Mouse (Mus musculus): Measurements from ENCODE around the gene Pop5. TPM values are rescaled to one million over a fixed set of nuclear protein-coding genes. Genes with fewer than 3 reads are reported as not detected.

The Pop5 gene
- polyA plus RNA-seq, 1 experiment from 2014 or later = 161 TPM

DNA sequence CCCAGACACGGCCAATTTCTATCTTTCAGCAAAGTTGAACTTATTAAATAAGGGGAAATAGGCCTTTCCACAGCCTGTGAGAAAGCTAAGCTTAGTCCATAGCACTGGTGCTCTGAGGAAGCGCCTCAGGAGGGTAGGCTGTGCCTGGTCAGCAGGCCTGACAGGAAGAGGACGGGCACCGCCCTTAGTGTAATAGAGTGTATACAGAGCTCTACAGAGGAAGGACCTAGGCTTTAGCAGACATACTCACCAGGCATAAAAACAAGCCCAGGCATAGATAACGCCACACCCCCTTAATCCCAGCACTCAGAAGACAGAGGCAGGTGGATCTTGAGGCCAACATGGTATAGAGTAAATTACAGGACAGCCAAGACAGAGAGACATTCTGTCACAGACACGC, 24.7 kb downstream of the Pop5 start:
- Histone ChIP-seq H3K4me2 (ENCODE audit: low read length) (no peak overlapping the region), H3K27me3 (ENCODE audit: insufficient read depth, low read length) (no peaks in the 10 kb centered on the region)

DNA sequence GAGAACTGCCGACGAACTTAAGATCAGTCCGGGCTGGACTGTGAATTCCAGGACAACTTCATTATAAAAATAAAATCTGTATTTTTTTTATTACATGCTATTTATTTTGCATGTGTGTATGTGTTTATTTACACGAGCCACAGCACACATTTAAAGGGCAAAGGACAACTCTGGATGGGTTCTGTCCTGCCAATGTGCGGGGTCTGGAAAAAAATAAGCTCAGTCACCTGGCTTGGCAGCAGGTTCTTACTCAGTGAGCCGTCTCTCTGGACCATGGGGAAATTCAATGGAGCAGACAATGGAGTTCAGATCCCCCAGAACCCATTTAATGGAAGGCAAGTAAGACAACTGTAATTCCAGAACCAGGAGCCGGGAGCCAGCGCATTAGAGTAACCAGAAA, 25.5 kb downstream of the Pop5 start:
- no peak overlapping the region for H3K27ac ChIP-seq
- peaks cover 31% of the 10 kb centered on the region for H3K36me3 ChIP-seq (ENCODE audit: insufficient read depth, low read length)
- WGBS = 83% methylated on average over 8 of the region's 8 CpGs
- H3K4me3 ChIP-seq (replicated peaks; ENCODE audit: low read depth, low read length) = no peak overlapping the region
- TF ChIP-seq CTCF (IDR thresholded peaks at IDR 0.05; ENCODE audit: low read depth) = no peak
- H3K4me1 ChIP-seq (replicated peaks; ENCODE audit: insufficient read depth, low read length) = no peaks in the 10 kb centered on the region
- ATAC-seq (replicated peaks; ENCODE audit: low FRiP score, low read depth) (no peak), DNase-seq (ENCODE audit: low spot score) (no peak)
- H3K9ac ChIP-seq (ENCODE audit: low read depth, low read length) = no peak overlapping the region
- no peaks in the 10 kb centered on the region for H3K27me3 ChIP-seq (ENCODE audit: insufficient read depth, low read length)
- no peak overlapping the region for H3K4me2 ChIP-seq (ENCODE audit: low read length)
- H3K9me3 ChIP-seq (replicated peaks; ENCODE audit: low read length) = no peaks in the 10 kb centered on the region

More for the DNA sequence above, 24.7 kb downstream of the Pop5 start:
- WGBS = 85% methylated on average over 6 of the region's 6 CpGs
- Histone ChIP-seq H3K4me1 (replicated peaks; ENCODE audit: insufficient read depth, low read length) (no peaks in the 10 kb centered on the region), H3K9ac (ENCODE audit: low read depth, low read length) (no peak overlapping the region), H3K27ac (no peak overlapping the region), H3K9me3 (replicated peaks; ENCODE audit: low read length) (no peaks in the 10 kb centered on the region), H3K4me3 (replicated peaks; ENCODE audit: low read depth, low read length) (no peak overlapping the region), H3K36me3 (ENCODE audit: insufficient read depth, low read length) (peaks cover 38% of the 10 kb centered on the region)
- ATAC-seq (replicated peaks; ENCODE audit: low FRiP score, low read depth) = no peak
- TF ChIP-seq CTCF (IDR thresholded peaks at IDR 0.05; ENCODE audit: low read depth) = no peak
- no peak for DNase-seq (ENCODE audit: low spot score)

DNA sequence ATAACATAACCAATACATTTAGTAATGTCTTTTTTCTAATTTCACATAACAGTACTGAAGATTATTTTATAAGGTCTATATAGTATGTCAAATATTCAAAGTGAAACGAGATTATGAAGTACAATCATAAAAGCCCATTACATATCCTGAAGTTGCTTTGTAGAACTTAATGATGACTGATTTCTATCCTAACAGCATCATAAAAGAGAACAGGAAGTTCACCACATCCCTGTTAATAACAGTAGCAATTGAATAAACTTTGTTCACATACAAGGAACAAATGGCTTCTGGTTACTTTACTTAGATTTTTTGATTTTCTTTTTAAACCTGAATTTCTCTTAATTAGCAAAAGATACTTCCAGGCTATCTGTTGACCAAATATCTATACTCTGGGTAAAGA, 26.2 kb downstream of the Pop5 start:
- no peak overlapping the region for H3K4me3 ChIP-seq (replicated peaks; ENCODE audit: low read depth, low read length)
- no peak overlapping the region for H3K9ac ChIP-seq (ENCODE audit: low read depth, low read length)
- H3K4me1 ChIP-seq (replicated peaks; ENCODE audit: insufficient read depth, low read length) = no peaks in the 10 kb centered on the region
- TF ChIP-seq CTCF (IDR thresholded peaks at IDR 0.05; ENCODE audit: low read depth) = no peak
- H3K9me3 ChIP-seq (replicated peaks; ENCODE audit: low read length) = no peaks in the 10 kb centered on the region
- peaks cover 23% of the 10 kb centered on the region for H3K36me3 ChIP-seq (ENCODE audit: insufficient read depth, low read length)
- no peak overlapping the region for H3K4me2 ChIP-seq (ENCODE audit: low read length)
- WGBS = 75% methylated on average over 1 of the region's 1 CpGs
- ATAC-seq (replicated peaks; ENCODE audit: low FRiP score, low read depth) (no peak), DNase-seq (ENCODE audit: low spot score) (no peak)
- no peaks in the 10 kb centered on the region for H3K27me3 ChIP-seq (ENCODE audit: insufficient read depth, low read length)
- no peak overlapping the region for H3K27ac ChIP-seq

DNA sequence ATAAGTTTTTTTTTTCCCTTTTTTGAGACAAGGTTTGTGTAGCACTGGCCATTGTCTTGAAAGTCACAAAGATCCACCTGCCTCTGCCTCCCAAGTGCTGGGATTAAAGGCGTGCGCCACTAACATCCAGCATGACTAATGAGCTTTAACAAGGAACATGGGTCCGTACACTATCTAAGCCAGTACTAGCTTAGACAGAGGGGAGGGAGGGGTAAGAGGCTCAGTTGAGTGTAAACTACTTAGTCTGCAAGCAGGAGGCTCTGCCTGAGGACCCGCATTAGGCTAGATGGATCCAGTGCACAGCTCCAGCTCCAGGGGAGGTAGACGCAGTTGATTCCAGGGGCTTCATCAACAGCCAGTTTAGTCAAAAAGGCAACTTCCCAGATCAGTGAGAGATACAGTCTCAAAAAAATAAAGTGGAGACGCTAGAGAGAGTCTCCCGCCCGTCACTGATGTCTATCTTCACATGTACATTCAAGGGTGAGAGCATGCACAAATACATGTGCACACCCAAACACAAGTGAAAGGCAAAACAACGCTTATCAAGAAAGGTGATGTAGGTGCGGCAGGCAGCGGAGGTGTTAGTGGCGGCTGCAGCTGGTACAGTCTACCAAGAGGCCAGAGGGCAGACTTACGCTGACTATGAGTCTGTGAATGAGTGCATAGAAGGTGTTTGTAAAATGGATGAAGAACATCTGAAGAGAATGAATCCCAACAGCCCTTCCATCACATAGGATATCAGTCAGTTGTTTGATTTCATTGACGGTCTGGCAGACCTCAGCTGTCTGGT, 27.1 kb downstream of the Pop5 start:
- ATAC-seq (replicated peaks; ENCODE audit: low FRiP score, low read depth) (no peak), DNase-seq (ENCODE audit: low spot score) (no peak)
- Histone ChIP-seq H3K27ac (no peak overlapping the region), H3K9ac (ENCODE audit: low read depth, low read length) (no peak overlapping the region), H3K4me2 (ENCODE audit: low read length) (no peak overlapping the region), H3K36me3 (ENCODE audit: insufficient read depth, low read length) (peaks cover 15% of the 10 kb centered on the region; the same call in 1 of the 2 replicates), H3K9me3 (replicated peaks; ENCODE audit: low read length) (no peaks in the 10 kb centered on the region), H3K27me3 (ENCODE audit: insufficient read depth, low read length) (no peaks in the 10 kb centered on the region), H3K4me3 (replicated peaks; ENCODE audit: low read depth, low read length) (no peak overlapping the region), H3K4me1 (replicated peaks; ENCODE audit: insufficient read depth, low read length) (no peaks in the 10 kb centered on the region)
- WGBS = 86% methylated on average over 14 of the region's 14 CpGs
- TF ChIP-seq CTCF (IDR thresholded peaks at IDR 0.05; ENCODE audit: low read depth) = no peak

DNA sequence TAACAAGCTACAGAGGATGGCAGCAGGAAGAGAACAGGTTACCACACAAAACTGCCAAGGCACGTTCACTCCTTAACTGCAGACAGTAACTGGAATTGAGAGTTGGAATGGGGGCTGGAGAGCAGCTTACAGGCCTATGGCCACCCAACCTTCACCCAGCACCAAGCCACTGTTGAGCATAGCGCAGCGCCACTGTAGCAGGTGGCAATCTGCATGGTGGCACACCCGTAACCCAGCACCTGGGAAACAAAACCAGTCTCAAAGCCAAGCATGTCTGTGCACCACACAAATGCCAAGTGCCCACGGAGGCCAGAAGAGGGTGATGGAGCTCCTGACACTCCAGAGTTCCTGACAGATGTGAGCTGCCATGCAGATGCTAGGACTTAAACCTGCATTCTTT, 30.7 kb downstream of the Pop5 start:
- Histone ChIP-seq H3K4me2 (ENCODE audit: low read length) (no peak overlapping the region), H3K27me3 (ENCODE audit: insufficient read depth, low read length) (no peaks in the 10 kb centered on the region), H3K4me3 (replicated peaks; ENCODE audit: low read depth, low read length) (no peak overlapping the region), H3K9ac (ENCODE audit: low read depth, low read length) (no peak overlapping the region), H3K9me3 (replicated peaks; ENCODE audit: low read length) (no peaks in the 10 kb centered on the region), H3K36me3 (ENCODE audit: insufficient read depth, low read length) (0 out of 2 replicates have a peak, but pooled peaks cover 4% of the 10 kb centered on the region), H3K27ac (no peak overlapping the region), H3K4me1 (replicated peaks; ENCODE audit: insufficient read depth, low read length) (peaks cover 14% of the 10 kb centered on the region)
- TF ChIP-seq CTCF (IDR thresholded peaks at IDR 0.05; ENCODE audit: low read depth) = no peak
- DNase-seq (ENCODE audit: low spot score) (no peak), ATAC-seq (replicated peaks; ENCODE audit: low FRiP score, low read depth) (no peak)
- WGBS = 89% methylated on average over 5 of the region's 5 CpGs

DNA sequence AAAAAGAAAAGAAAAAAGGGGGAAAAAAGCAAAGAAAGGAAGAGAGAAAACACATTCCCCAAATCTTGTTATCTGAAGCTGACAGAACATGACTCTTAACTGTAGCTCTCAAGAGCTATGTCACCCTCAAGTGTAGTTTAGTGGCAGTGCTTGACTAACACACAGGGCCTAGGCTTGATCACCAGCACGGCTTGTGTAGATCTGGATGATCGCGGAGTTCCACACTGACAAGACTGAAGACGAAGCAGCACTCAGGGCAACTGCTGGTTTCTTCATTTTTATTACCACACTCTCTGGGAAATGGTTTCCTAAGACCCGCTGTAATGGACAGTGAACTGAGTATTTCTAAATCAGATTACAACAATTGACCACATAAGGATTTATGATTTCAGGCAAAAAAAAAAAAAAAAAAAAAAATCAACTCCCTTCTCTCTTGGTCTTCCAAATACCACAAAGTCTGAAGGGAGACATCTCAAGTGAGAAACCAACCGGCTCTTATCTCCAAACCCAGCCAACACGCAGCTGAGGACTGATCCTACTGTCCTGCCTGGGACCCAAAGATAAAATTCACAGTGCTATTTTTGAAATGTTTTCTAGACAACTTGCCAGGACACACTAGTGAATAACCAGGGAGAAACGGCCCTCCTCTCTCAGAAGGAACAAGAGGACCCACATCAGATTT, 31.3 kb downstream of the Pop5 start:
- no peak for TF ChIP-seq CTCF (IDR thresholded peaks at IDR 0.05; ENCODE audit: low read depth)
- DNase-seq (ENCODE audit: low spot score) (no peak), ATAC-seq (replicated peaks; ENCODE audit: low FRiP score, low read depth) (no peak)
- H3K9ac ChIP-seq (ENCODE audit: low read depth, low read length) = no peak overlapping the region
- WGBS = 79% methylated on average over 8 of the region's 8 CpGs
- 0 out of 2 replicates have a peak, but pooled peaks cover 4% of the 10 kb centered on the region for H3K36me3 ChIP-seq (ENCODE audit: insufficient read depth, low read length)
- peaks cover 15% of the 10 kb centered on the region for H3K4me1 ChIP-seq (replicated peaks; ENCODE audit: insufficient read depth, low read length)
- no peak overlapping the region for H3K4me2 ChIP-seq (ENCODE audit: low read length)
- no peak overlapping the region for H3K27ac ChIP-seq
- H3K4me3 ChIP-seq (replicated peaks; ENCODE audit: low read depth, low read length) = no peak overlapping the region
- H3K27me3 ChIP-seq (ENCODE audit: insufficient read depth, low read length) = no peaks in the 10 kb centered on the region
- no peaks in the 10 kb centered on the region for H3K9me3 ChIP-seq (replicated peaks; ENCODE audit: low read length)

All from kidney, postnatal 0 days (tissue).